Mouse (Mus musculus): ENCODE data around the gene Tmem200b.

DNA sequence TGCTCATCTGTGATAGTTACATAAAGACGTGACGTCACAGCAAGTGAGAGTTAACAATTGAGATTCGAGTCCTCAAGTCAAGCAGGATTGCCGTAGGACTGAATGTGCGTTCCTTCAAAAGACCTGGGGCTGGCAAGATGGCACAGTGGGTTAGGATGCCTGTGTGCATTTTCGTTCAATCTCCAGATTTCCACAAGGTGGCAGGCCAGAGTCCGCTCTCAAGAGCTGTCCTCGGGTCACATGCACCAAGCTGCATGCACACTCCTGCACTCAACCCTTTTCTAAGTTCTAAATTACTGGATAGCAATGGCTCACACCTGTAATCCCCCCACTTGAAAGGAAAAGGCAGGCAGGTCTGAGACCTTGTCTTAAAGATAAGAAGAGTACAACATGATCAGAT lies 17.1 kb upstream of the Tmem200b start:
- TF ChIP-seq POLR2A (IDR thresholded peaks at IDR 0.05; ENCODE audit: borderline replicate concordance, insufficient read depth, low read length) (no peak), CTCF (IDR thresholded peaks at IDR 0.05; ENCODE audit: borderline replicate concordance, insufficient read depth, low read depth, low read length) (peak; percentile 67)

All from cerebellum, adult 2 months (tissue).